Mouse (Mus musculus): ENCODE data around the gene Gm3646.

GRCm38 (mm10) chr1:39805243-39805979, at the start of gene Gm3646:
- TF ChIP-seq EP300 (IDR thresholded peaks at IDR 0.05; ENCODE audit: low read depth) (no peak), CTCF (IDR thresholded peaks at IDR 0.05; ENCODE audit: low read depth) (no peak)
